Mouse (Mus musculus) hindbrain, embryonic 13.5 days (tissue): ENCODE data around the gene Mfap5. TPM values are rescaled to one million over a fixed set of nuclear protein-coding genes. Genes with fewer than 3 reads are reported as not detected.
A peak's percentile ranks its signal among the peaks of the same experiment; 100 is the strongest.

Experiments
- ATAC-seq: fragments of 200-750 bp; cut with Nextera tagmentation; 2 replicates; pipeline ENCODE4 v1.8.0; 2017; ENCODE audit warnings: moderate TSS enrichment; ENCODE audit not compliant: low FRiP score
- H3K27ac ChIP-seq: fragments of 300-500 bp; sonication (generic); 2 replicates; pipeline ENCODE4 v1.5.1; 2015; ENCODE audit warnings: inconsistent platforms, mild to moderate bottlenecking, moderate library complexity
- H3K27me3 ChIP-seq: fragments of 300-500 bp; sonication (generic); 2 replicates; pipeline ENCODE4 v1.6.1; 2015; ENCODE audit warnings: mild to moderate bottlenecking, inconsistent platforms
- H3K36me3 ChIP-seq: fragments of 300-500 bp; sonication (generic); 2 replicates; pipeline ENCODE4 v1.6.1; 2015; ENCODE audit warnings: mild to moderate bottlenecking, inconsistent platforms
- H3K4me1 ChIP-seq: fragments of 300-500 bp; sonication (generic); replicated peaks from 2 replicates; pipeline ENCODE4 v1.6.1; 2015; ENCODE audit warnings: inconsistent platforms
- H3K4me2 ChIP-seq: fragments of 300-500 bp; sonication (generic); 2 replicates; pipeline ENCODE4 v1.6.1; 2015; ENCODE audit warnings: inconsistent platforms, mild to moderate bottlenecking, moderate library complexity
- H3K4me3 ChIP-seq: fragments of 300-500 bp; sonication (generic); 2 replicates; pipeline ENCODE4 v1.5.1; 2015; ENCODE audit warnings: mild to moderate bottlenecking, inconsistent platforms
- H3K9ac ChIP-seq: fragments of 300-500 bp; sonication (generic); 2 replicates; pipeline ENCODE4 v1.6.1; 2015; ENCODE audit warnings: mild to moderate bottlenecking, inconsistent platforms
- H3K9me3 ChIP-seq: fragments of 300-500 bp; sonication (generic); 2 replicates; pipeline ENCODE4 v1.6.1; 2016; ENCODE audit warnings: inconsistent platforms
- WGBS: fragments of 180-500 bp; shearing (Covaris S2); methylation state at CpG from one replicate; pipeline ENCODE4 v1.1.7; 2015; 5-methylcytosine and 5-hydroxymethylcytosine counted together
- polyA plus RNA-seq: library from polyadenylated mRNA; unstranded; fragments of >200 nt; fragmentation: Nextera tagmentation; extraction: Ambion mirVana; gene quantifications from 2 replicates; pipeline ENCODE4 v1.2.1, GENCODE M21; 2015

Mfap5 gene
- polyA plus RNA-seq, 1 experiment from 2014 or later = 1.9 TPM

GRCm38 (mm10) chr6:122545948-122546347, 40.3 kb downstream of the Mfap5 start:
- no peak overlapping the region for H3K9ac ChIP-seq
- ATAC-seq = no peak
- 86% methylated on average over 10 of the region's 10 CpGs for WGBS
- H3K27me3 ChIP-seq = no peaks in the 10 kb centered on the region
- no peak overlapping the region for H3K27ac ChIP-seq
- H3K4me3 ChIP-seq = no peak overlapping the region
- H3K36me3 ChIP-seq = no peaks in the 10 kb centered on the region
- H3K4me2 ChIP-seq = no peak overlapping the region
- H3K9me3 ChIP-seq = no peaks in the 10 kb centered on the region
- no peaks in the 10 kb centered on the region for H3K4me1 ChIP-seq

- H3K27me3 ChIP-seq = 0 out of 2 replicates have a peak, but pooled peaks cover 3% of the 10 kb centered on the region
- no peak within 1 kb of the TSS for H3K27ac ChIP-seq
- no peaks in the 10 kb centered on the region for H3K9me3 ChIP-seq
- H3K4me3 ChIP-seq = no peak within 1 kb of the TSS
- WGBS = 59% methylated on average over 9 of the region's 9 CpGs
- no peak for ATAC-seq
- H3K9ac ChIP-seq = no peak within 1 kb of the TSS
- H3K4me1 ChIP-seq = no peaks in the 10 kb centered on the region
- H3K36me3 ChIP-seq = no peaks in the 10 kb centered on the region
- H3K4me2 ChIP-seq = no peak within 1 kb of the TSS
Observed at GRCm38 (mm10) chr6:122553606-122554005, 48.0 kb downstream of the Mfap5 start, which contains the start of gene Aicda. Gene Aicda (plus strand): TSS chr6:122553801.

- WGBS = 80% methylated on average over 6 of the region's 6 CpGs
- H3K27ac ChIP-seq = no peak overlapping the region
- no peaks in the 10 kb centered on the region for H3K4me1 ChIP-seq
- H3K27me3 ChIP-seq = 0 out of 2 replicates have a peak, but pooled peaks cover 3% of the 10 kb centered on the region
- H3K36me3 ChIP-seq = no peaks in the 10 kb centered on the region
- H3K4me3 ChIP-seq = no peak overlapping the region
- no peaks in the 10 kb centered on the region for H3K9me3 ChIP-seq
- no peak for ATAC-seq
- no peak overlapping the region for H3K9ac ChIP-seq
- H3K4me2 ChIP-seq = no peak overlapping the region
Observed at GRCm38 (mm10) chr6:122554102-122554501, 48.5 kb downstream of the Mfap5 start.

- 54% methylated on average over 7 of the region's 7 CpGs for WGBS
- H3K36me3 ChIP-seq = no peaks in the 10 kb centered on the region
- no peak overlapping the region for H3K4me2 ChIP-seq
- no peak overlapping the region for H3K27ac ChIP-seq
- no peak overlapping the region for H3K9ac ChIP-seq
- no peak overlapping the region for H3K4me3 ChIP-seq
- 0 out of 2 replicates have a peak, but pooled peaks cover 3% of the 10 kb centered on the region for H3K27me3 ChIP-seq
- H3K9me3 ChIP-seq = no peaks in the 10 kb centered on the region
- H3K4me1 ChIP-seq = no peaks in the 10 kb centered on the region
- ATAC-seq = no peak
Observed at GRCm38 (mm10) chr6:122555266-122555665, 49.6 kb downstream of the Mfap5 start.

DNA sequence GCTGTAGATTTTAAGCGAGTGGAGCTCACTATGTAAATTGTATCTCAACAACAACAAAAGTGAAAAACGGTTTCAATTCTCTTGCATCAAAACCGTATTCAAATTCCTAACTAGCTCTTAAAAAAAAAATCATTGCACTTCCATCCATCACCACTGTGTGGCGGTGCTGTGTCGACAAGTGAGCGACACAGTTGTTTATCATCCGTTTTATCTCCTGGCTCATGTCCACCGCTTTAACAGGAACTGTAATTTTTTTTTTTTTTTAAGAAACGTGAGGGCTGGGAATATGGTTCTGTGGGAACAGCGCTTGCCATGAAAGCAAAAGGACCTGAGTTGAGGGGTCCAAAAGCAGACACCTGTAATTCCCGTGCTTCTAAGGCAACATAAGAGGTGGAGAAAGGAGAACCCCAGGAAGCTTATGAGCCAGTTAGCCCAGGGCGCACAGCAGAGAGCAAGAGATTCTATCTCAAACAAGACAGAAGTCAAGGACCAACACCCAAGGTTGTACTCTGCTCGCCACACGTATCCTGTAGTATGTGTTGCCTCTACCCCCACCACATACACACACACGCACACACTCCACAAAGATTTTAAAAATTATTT, 51.4 kb downstream of the Mfap5 start:
- Histone ChIP-seq H3K4me1 (no peaks in the 10 kb centered on the region), H3K9ac (no peak overlapping the region; the same call in 1 of the 2 replicates), H3K27me3 (peaks cover 11% of the 10 kb centered on the region; the same call in 1 of the 2 replicates), H3K4me2 (peak overlapping the region; percentile 43), H3K9me3 (no peaks in the 10 kb centered on the region), H3K4me3 (peak overlapping the region; percentile 15; the same call in 1 of the 2 replicates), H3K27ac (no peak overlapping the region), H3K36me3 (no peaks in the 10 kb centered on the region)
- WGBS = 25% methylated on average over 15 of the region's 15 CpGs
- ATAC-seq = no peak

GRCm38 (mm10) chr6:122560427-122560826, 54.8 kb downstream of the Mfap5 start:
- Histone ChIP-seq H3K4me1 (no peaks in the 10 kb centered on the region), H3K27ac (no peak overlapping the region), H3K9me3 (no peaks in the 10 kb centered on the region), H3K4me2 (peak overlapping the region; percentile 22), H3K36me3 (no peaks in the 10 kb centered on the region), H3K4me3 (no peak overlapping the region; the same call in 1 of the 2 replicates), H3K9ac (no peak overlapping the region), H3K27me3 (peaks cover 12% of the 10 kb centered on the region; the same call in 1 of the 2 replicates)
- ATAC-seq = peak; percentile 30; the same call in 1 of the 2 replicates
- 10% methylated on average over 17 of the region's 17 CpGs for WGBS

- H3K9ac ChIP-seq = no peak overlapping the region
- H3K4me3 ChIP-seq = no peak overlapping the region
- ATAC-seq = peak; percentile 49
- H3K4me2 ChIP-seq = peak overlapping the region; percentile 22
- H3K36me3 ChIP-seq = no peaks in the 10 kb centered on the region
- H3K9me3 ChIP-seq = no peaks in the 10 kb centered on the region
- H3K4me1 ChIP-seq = no peaks in the 10 kb centered on the region
- WGBS = 86% methylated on average over 20 of the region's 20 CpGs
- peaks cover 12% of the 10 kb centered on the region; the same call in 1 of the 2 replicates for H3K27me3 ChIP-seq
- no peak overlapping the region for H3K27ac ChIP-seq
Observed at GRCm38 (mm10) chr6:122561005-122561404, 55.4 kb downstream of the Mfap5 start.

GRCm38 (mm10) chr6:122562463-122562862, 56.8 kb downstream of the Mfap5 start:
- Histone ChIP-seq H3K4me1 (no peaks in the 10 kb centered on the region), H3K9me3 (no peaks in the 10 kb centered on the region), H3K9ac (peak overlapping the region; percentile 29; the same call in 1 of the 2 replicates), H3K27me3 (peaks cover 12% of the 10 kb centered on the region; the same call in 1 of the 2 replicates), H3K36me3 (no peaks in the 10 kb centered on the region), H3K27ac (no peak overlapping the region), H3K4me2 (peak overlapping the region; percentile 46), H3K4me3 (0 out of 2 replicates have a peak overlapping the region, but pooled peaks have one; percentile 7)
- ATAC-seq = peak; percentile 41
- WGBS = 2% methylated on average over 6 of the region's 6 CpGs

DNA sequence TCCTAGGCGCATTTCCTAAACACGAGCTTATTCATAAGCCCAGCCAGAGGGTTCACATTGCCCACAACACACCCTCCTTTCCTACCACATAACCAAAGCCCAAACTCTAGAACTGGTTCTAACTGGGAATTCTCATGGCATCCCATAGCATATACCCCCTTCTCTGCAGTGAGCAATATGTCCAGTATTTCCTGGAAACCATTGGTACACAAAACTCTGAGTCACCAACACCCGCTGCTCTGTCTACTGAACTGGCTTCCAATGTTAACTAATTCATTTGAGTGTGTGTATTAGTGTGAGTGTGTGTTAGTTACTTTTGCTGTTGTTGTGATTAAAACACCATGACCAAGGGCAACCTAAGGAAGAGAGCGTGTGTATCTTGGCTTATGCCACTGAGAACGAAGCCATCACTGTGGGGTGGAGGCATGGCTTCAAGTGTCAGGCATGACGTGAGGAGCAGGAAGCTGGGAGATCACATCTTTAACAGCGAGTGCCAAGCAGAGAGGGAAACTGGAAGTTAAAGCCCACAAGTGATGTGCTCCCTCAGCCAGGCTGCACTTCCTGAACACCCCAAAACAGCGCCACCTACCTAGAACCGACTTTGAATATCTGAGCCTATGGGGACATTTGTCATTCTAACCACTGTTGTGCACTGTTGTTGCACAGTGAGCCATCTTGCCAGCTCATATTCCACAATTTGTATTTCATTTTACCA, 59.6 kb downstream of the Mfap5 start:
- Histone ChIP-seq H3K36me3 (no peaks in the 10 kb centered on the region), H3K4me2 (no peak overlapping the region), H3K9me3 (no peaks in the 10 kb centered on the region), H3K9ac (no peak overlapping the region), H3K4me1 (0 out of 2 replicates have a peak, but pooled peaks cover 4% of the 10 kb centered on the region), H3K4me3 (no peak overlapping the region), H3K27me3 (peaks cover 12% of the 10 kb centered on the region; the same call in 1 of the 2 replicates), H3K27ac (no peak overlapping the region)
- ATAC-seq = no peak
- 88% methylated on average over 9 of the region's 9 CpGs for WGBS

GRCm38 (mm10) chr6:122569113-122569512, 63.5 kb downstream of the Mfap5 start:
- Histone ChIP-seq H3K36me3 (no peaks in the 10 kb centered on the region), H3K27me3 (0 out of 2 replicates have a peak, but pooled peaks cover 4% of the 10 kb centered on the region), H3K4me1 (0 out of 2 replicates have a peak, but pooled peaks cover 4% of the 10 kb centered on the region), H3K9ac (no peak overlapping the region), H3K4me2 (no peak overlapping the region), H3K4me3 (no peak overlapping the region), H3K27ac (no peak overlapping the region), H3K9me3 (no peaks in the 10 kb centered on the region)
- ATAC-seq = no peak
- WGBS = 58% methylated on average over 5 of the region's 5 CpGs

GRCm38 (mm10) chr6:122569762-122570161, 64.1 kb downstream of the Mfap5 start:
- Histone ChIP-seq H3K27ac (peak overlapping the region; percentile 44; the same call in 1 of the 2 replicates), H3K4me1 (0 out of 2 replicates have a peak, but pooled peaks cover 4% of the 10 kb centered on the region), H3K36me3 (no peaks in the 10 kb centered on the region), H3K4me3 (no peak overlapping the region), H3K9ac (no peak overlapping the region), H3K4me2 (no peak overlapping the region), H3K9me3 (no peaks in the 10 kb centered on the region), H3K27me3 (0 out of 2 replicates have a peak, but pooled peaks cover 4% of the 10 kb centered on the region)
- 92% methylated on average over 1 of the region's 1 CpGs for WGBS
- no peak for ATAC-seq
